Mouse (Mus musculus) olfactory bulb, adult 2 months (tissue): ENCODE measurements around the gene Tex33. TPM values are rescaled to one million over a fixed set of nuclear protein-coding genes. Genes with fewer than 3 reads are reported as not detected.
"Not testable (repeated sequence)": the region's sequence is repeated elsewhere in the genome, so short reads cannot be mapped to it uniquely, and the experiment has no call there.

Source experiments
- H3K27ac ChIP-seq: fragments of 200-500 bp; 2 replicates; pipeline ENCODE4 v1.5.1; 2012; ENCODE audit warnings: low read depth, low read length; ENCODE audit not compliant: insufficient read depth
- H3K4me1 ChIP-seq: fragments of 200-500 bp; 2 replicates; pipeline ENCODE4 v1.6.1; 2012; ENCODE audit warnings: low read length; ENCODE audit not compliant: control insufficient read depth, insufficient read depth
- H3K4me3 ChIP-seq: fragments of 200-500 bp; 2 replicates; pipeline ENCODE4 v1.5.1; 2012; ENCODE audit warnings: mild to moderate bottlenecking, low read depth, low read length, moderate library complexity; ENCODE audit not compliant: insufficient read depth
- CTCF ChIP-seq: fragments of 200-500 bp; IDR thresholded peaks from 2 replicates; pipeline ENCODE4 v1.5.1; 2012; ENCODE audit warnings: low read depth, mild to moderate bottlenecking, low read length, moderate library complexity; ENCODE audit not compliant: insufficient read depth
- POLR2A ChIP-seq: fragments of 200-500 bp; IDR thresholded peaks from 2 replicates; pipeline ENCODE4 v1.6.1; 2012; ENCODE audit warnings: mild to moderate bottlenecking, low read depth, low read length, moderate library complexity; ENCODE audit not compliant: insufficient read depth
- WGBS: fragments of 180-500 bp; shearing (Covaris S2); methylation state at CpG from one replicate; pipeline ENCODE4 v1.1.7; 2018; 5-methylcytosine and 5-hydroxymethylcytosine counted together
- polyA plus RNA-seq: library from polyadenylated mRNA; stranded (reverse); fragments of >200 nt; gene quantifications from 2 replicates; pipeline ENCODE4 v1.2.4, GENCODE M21; 2012; ENCODE audit warnings: low replicate concordance; ENCODE audit not compliant: missing spikeins, insufficient read depth, insufficient read length

Tex33 gene
- polyA plus RNA-seq, 1 experiment, result not detected

- WGBS, result 21% methylated on average over 7 of the region's 7 CpGs
- not testable (repeated sequence) for H3K4me1 ChIP-seq, H3K4me3 ChIP-seq, H3K27ac ChIP-seq
- peak; percentile 63 for TF ChIP-seq CTCF
These were observed 55.9 kb downstream of the Tex33 start for GRCm38 (mm10) chr15:78339627-78340423.

GRCm38 (mm10) chr15:78334380-78334779, 61.3 kb downstream of the Tex33 start:
- Histone ChIP-seq H3K4me3 (no peak overlapping the region), H3K4me1 (no peaks in the 10 kb centered on the region), H3K27ac (no peak overlapping the region)
- 88% methylated on average over 3 of the region's 3 CpGs for WGBS
- no peak for TF ChIP-seq POLR2A
- TF ChIP-seq CTCF, result no peak

- TF ChIP-seq POLR2A, result no peak
- no peak for TF ChIP-seq CTCF
- Histone ChIP-seq H3K4me3 (no peak overlapping the region), H3K4me1 (no peaks in the 10 kb centered on the region), H3K27ac (no peak overlapping the region)
- 67% methylated on average over 6 of the region's 6 CpGs for WGBS
These were observed 62.7 kb downstream of the Tex33 start for GRCm38 (mm10) chr15:78332981-78333380.

- no peak overlapping the region for H3K4me3 ChIP-seq
- TF ChIP-seq CTCF (no peak), POLR2A (no peak)
- no peak overlapping the region for H3K27ac ChIP-seq
- WGBS, result 68% methylated on average over 5 of the region's 5 CpGs
- no peaks in the 10 kb centered on the region for H3K4me1 ChIP-seq
These were observed 64.0 kb downstream of the Tex33 start for GRCm38 (mm10) chr15:78331523-78332340.

GRCm38 (mm10) chr15:78330706-78331105, 65.0 kb downstream of the Tex33 start:
- no peak overlapping the region for H3K4me3 ChIP-seq
- H3K4me1 ChIP-seq, result no peaks in the 10 kb centered on the region
- WGBS, result 90% methylated on average over 4 of the region's 4 CpGs
- no peak overlapping the region for H3K27ac ChIP-seq
- TF ChIP-seq POLR2A (no peak), CTCF (no peak)

- H3K4me3 ChIP-seq, H3K27ac ChIP-seq, H3K4me1 ChIP-seq: not testable (repeated sequence)
- 95% methylated on average over 6 of the region's 6 CpGs for WGBS
These were observed 65.7 kb downstream of the Tex33 start for GRCm38 (mm10) chr15:78329972-78330371.

GRCm38 (mm10) chr15:78328520-78329097, 67.1 kb downstream of the Tex33 start:
- WGBS, result 59% methylated on average over 3 of the region's 3 CpGs
- Histone ChIP-seq H3K4me1 (no peaks in the 10 kb centered on the region), H3K4me3 (no peak overlapping the region), H3K27ac (no peak overlapping the region)
- no peak for TF ChIP-seq CTCF
- TF ChIP-seq POLR2A, result no peak

Other genes starting within 250 kb of the Tex33 start
- gene Ift27, start 221.8 kb downstream of the Tex33 start, polyA plus RNA-seq, result not detected in 2 replicates
- not detected in 2 replicates for gene Pvalb, start 189.5 kb downstream of the Tex33 start, polyA plus RNA-seq
- not detected in 2 replicates for gene Ncf4, start 151.1 kb downstream of the Tex33 start, polyA plus RNA-seq
- gene Csf2rb2, start 90.2 kb downstream of the Tex33 start, polyA plus RNA-seq, result not detected in 2 replicates
- gene Csf2rb, start 70.2 kb downstream of the Tex33 start, polyA plus RNA-seq, result not detected in 2 replicates
- gene Tst, start 10.0 kb upstream of the Tex33 start, polyA plus RNA-seq, result not detected in 2 replicates
- not detected in 2 replicates for gene Mpst, start 10.5 kb upstream of the Tex33 start, polyA plus RNA-seq
- gene Kctd17, start 32.7 kb upstream of the Tex33 start, polyA plus RNA-seq, result not detected in 2 replicates
- gene Tmprss6, start 72.7 kb upstream of the Tex33 start, polyA plus RNA-seq, result not detected in 2 replicates
- not detected in 2 replicates for gene Il2rb, start 99.4 kb upstream of the Tex33 start, polyA plus RNA-seq
- gene C1qtnf6, start 135.5 kb upstream of the Tex33 start, polyA plus RNA-seq, result not detected in 2 replicates
- not detected in 2 replicates for gene Sstr3, start 148.8 kb upstream of the Tex33 start, polyA plus RNA-seq
- 2,065 TPM in 1 of 2 replicates, not detected in the other for gene Rac2, start 176.9 kb upstream of the Tex33 start, polyA plus RNA-seq
- gene Cyth4, start 201.1 kb upstream of the Tex33 start, polyA plus RNA-seq, result not detected in 2 replicates